Mouse (Mus musculus) urinary bladder, postnatal 14 days (tissue): Measurements from ENCODE around the gene Hist1h4k.
"Not testable (repeated sequence)": the region's sequence is repeated elsewhere in the genome, so short reads cannot be mapped to it uniquely, and the experiment has no call there.

Experiments used
- DNase-seq: peaks from one replicate; pipeline ENCODE4 v3.0.0; 2021; ENCODE audit warnings: low spot score

The Hist1h4k gene

GRCm38 (mm10) chr13:21718381-21719080, 31.8 kb downstream of the Hist1h4k start:
- DNase-seq = no peak

DNA sequence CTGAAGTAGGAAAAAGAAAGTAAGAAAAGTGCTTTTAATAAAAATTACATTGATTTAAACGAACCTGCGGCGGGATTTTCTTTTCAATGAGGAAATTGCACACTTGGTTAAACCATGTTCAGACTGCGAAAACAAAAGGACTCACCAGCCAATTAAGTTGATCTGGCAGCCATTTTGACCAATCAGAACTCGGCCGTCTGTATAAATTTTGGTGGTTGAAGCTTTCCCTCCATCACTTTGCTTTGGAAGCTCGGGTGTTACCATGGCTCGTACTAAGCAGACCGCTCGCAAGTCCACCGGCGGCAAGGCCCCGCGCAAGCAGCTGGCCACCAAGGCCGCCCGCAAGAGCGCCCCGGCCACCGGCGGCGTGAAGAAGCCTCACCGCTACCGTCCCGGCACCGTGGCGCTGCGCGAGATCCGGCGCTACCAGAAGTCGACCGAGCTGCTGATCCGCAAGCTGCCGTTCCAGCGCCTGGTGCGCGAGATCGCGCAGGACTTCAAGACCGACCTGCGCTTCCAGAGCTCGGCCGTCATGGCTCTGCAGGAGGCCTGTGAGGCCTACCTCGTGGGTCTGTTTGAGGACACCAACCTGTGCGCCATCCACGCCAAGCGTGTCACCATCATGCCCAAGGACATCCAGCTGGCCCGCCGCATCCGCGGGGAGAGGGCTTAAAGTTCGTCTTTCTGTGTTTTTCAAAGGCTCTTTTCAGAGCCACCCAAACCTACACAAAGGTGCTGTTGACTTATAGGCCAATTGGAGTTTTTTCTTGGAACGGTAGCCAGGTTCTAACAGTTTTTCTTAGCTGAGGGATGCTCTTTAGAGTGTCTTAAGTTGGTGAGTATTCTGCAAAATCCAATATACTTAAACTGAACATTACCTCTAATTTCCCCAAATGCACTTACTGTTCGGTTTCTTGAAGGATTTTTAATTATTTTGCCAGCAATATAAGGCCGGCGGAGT, 32.6 kb downstream of the Hist1h4k start, which contains the start of gene Hist1h3h:
Gene Hist1h3h (plus strand): TSS at position 263 of the 961 bp plus-strand sequence.
- peak; percentile 81 for DNase-seq

DNA sequence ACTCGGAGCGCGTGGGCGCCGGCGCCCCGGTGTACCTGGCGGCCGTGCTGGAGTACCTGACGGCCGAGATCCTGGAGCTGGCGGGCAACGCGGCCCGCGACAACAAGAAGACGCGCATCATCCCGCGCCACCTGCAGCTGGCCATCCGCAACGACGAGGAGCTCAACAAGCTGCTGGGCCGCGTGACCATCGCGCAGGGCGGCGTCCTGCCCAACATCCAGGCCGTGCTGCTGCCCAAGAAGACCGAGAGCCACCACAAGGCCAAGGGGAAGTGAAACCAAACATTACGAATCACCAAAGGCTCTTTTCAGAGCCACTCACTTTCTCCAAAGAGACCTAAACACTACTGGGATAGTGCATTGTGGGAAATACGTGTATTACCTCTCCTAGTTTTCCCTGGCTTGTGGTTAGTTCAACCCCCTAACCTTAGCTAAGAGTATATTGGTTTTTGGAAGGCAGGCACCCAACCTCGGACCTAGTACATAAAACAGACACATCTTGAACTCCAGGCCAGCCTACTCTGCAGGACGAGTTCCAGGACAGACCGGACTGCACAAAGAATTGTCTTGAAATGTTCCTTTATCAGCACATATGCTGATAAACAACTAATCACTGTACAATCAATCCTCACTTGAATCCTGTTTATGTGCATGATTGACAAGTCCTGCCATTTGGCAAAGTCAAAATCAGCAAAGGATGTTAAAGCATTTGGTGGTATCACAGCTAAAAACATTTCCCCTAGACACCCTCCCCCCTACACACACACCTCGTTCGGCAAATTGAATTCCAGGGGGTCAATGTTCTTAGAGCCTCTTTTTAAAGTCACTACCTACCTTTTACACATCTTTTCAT, 33.5 kb downstream of the Hist1h4k start:
- not testable (repeated sequence) for DNase-seq

- peak; percentile 77 for DNase-seq
These were observed 34.3 kb downstream of the Hist1h4k start, which contains the start of the genes Hist1h2bl and Hist1h2ai for GRCm38 (mm10) chr13:21715864-21716539. Gene Hist1h2bl (minus strand): TSS chr13:21716143. Gene Hist1h2ai (plus strand): TSS chr13:21716422.

DNA sequence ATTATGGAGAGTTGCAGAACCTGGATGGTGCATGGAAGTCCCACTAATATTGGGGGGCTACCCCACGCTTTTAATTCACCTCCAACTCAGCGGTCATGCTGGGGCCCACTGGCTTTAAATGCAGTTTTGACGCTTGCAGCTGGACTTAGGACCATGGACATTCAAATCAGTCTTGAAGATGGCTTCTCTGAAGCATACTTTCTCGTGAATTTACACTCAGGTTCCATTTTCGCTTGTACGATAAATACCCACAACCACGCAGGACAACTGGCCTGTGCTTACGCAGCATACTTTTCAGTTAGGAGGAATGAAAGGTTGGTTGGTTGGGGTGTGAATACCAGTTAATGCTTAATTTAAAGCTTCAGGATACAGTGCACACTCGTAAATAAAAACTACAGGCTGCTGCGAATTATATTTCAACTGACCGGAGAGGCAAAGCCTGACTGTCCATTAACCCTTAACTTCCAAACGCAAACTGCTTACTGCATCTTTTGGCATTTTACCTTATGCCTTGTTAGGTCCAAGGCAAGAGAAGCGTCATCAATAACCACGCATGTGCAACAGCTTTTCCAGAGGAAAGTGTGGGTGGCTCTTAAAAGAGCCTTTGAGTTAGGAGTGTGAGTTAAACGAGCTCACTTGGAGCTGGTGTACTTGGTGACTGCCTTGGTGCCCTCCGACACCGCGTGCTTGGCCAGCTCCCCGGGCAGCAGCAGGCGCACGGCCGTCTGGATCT, 35.0 kb downstream of the Hist1h4k start:
- no peak for DNase-seq

DNA sequence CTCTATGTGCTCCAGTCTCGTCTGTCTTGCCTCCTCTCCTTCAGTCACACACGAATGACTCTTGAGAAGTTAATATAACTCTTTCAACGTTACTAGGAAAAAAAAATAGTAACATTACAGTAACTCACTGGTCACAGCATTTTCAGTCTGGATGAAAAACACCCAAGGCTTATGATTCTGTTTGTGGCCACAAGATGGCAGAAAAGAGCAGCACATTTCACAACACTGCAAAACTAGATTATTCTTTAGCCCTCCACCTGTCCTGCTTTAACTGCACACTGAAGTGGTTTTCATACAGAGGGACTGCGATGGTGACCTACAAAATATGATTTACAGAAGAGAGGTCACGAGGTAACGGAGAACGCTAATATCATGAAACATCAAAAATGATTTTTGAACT, 35.6 kb downstream of the Hist1h4k start:
- peak; percentile 55 for DNase-seq

DNA sequence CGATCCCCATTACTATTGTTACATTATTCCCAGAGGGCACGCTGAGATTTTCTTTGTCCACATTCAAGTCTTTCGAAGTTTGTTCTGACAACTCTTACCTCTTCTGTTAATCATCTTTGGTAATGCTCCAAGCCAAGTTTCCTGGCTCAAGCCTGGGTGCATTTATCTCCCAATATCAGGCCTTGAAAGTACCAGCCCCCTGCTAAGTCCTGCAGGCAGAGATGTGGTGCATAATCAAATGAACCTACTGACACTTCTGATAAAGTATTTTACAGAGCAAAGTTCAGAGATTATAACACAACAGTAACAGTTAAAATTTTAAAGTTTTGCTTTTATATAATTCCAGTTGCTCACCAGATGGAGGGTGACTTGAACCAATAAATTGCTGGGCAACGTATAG, 38.6 kb downstream of the Hist1h4k start:
- DNase-seq = no peak

DNA sequence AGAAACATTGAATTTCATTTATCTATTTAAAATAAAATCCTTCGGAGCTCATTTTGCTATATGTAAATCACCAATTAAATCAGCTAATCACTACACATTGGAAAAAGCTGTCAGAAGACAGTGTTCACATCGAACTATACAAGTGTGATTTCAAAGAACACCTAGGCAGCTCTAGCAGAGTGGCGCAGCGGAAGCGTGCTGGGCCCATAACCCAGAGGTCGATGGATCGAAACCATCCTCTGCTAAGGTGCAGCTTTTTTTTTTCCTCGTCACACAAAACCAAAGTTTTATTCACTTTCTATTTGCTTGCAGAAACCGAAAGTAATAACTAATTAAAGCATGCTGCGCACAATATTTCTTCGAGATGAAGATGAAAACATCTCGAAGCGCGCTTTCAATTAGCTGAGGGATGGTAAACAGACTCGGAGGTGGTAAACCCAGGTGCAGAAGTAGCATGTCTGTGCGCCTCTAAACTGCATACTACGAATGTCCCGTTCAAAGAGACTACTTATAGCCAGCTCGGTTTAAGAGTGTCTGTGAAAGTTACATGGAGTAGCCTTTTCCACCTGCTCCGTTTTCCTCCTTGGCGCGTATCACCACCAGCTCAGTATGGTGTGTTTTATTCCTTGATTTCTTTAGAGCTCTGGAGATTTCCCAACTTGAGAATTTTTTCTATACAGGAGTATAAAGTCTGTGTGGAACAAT, 39.3 kb downstream of the Hist1h4k start:
- DNase-seq = peak; percentile 74

DNA sequence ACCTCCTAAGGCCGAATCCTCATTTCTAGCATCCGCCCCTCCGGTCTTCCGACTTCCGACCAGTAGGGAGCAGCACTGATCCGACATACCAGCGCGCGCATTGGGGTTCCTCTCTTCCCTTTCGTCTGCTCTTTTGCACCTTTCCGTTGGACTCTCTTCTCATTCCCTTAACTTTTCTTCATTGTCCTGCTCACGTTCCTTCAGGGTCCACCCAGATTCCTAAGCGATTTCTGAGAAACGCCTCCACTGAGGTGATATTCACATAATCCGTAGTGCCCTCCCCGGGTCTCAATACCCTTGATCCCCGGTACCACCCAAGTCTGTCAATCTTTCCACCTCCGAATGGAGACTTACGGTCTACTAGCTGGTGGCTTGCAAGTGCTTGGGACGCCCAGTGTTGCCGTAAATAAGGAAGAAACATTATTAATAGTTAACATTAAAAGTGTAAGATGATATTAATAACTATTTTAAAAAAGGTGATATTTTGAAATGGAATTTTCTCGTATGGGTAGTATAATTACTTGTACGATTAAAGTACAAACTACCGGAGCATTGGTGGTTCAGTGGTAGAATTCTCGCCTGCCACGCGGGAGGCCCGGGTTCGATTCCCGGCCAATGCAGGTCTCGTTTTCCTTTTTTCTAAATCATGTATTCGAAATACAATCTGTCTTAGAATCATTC, 40.1 kb downstream of the Hist1h4k start:
- peak; percentile 91 for DNase-seq

- DNase-seq = no peak
These were observed 43.6 kb downstream of the Hist1h4k start for GRCm38 (mm10) chr13:21706669-21707068.
